ENCODE assay signal across 25 mouse cellular contexts in the genomic region with DNA sequence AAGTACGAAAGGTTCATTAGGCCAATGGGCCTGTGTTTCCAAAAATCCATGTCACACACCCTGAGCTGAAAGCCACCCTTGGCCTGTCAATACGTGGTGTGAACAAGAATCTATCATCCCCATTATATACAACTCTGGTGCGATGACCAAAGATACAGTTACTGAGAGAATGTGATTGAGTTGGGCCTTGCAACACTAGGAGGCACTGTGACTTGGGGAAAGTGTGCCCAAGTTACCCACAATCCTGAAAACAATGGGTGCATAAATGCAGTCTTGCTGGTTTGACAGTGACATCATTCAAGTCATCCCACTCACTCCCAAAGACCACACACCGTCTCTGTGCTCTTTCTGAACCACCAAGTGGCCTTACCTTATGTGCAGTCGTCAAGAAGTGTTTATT. TPM values are rescaled to one million over a fixed set of nuclear protein-coding genes. Genes with fewer than 3 reads are reported as not detected.
DNase-seq lines count a peak whose midpoint lies in the region; ATAC-seq and TF ChIP-seq lines count a peak whose summit lies in the region.
"Had no signal": no experiment of that assay in that cellular context is flagged by ENCODE, and none has a peak within 500 bp of the region (broad histone marks: within the 10 kb centered on the region; RNA-seq: fewer than 3 reads in every experiment).

No protein-coding gene starts in this region.

- no peak overlapping the region for H3K9ac ChIP-seq in hindbrain, postnatal 0 days (replicated peaks; ENCODE audit: low read length)
- H3K9ac ChIP-seq in CH12.LX (ENCODE audit: insufficient read depth, low read depth): no peak overlapping the region
- H3K9ac ChIP-seq: heart, embryonic 15.5 days; hindbrain, embryonic 12.5 days had no signal

- no peak for TF ChIP-seq EP300 in CH12.LX (IDR thresholded peaks at IDR 0.05; ENCODE audit: low read length)

- no peak overlapping the region for H3K27ac ChIP-seq in hindbrain, postnatal 0 days
- no peak overlapping the region for H3K27ac ChIP-seq in hindbrain, embryonic 10.5 days
- no peak overlapping the region for H3K27ac ChIP-seq in layer of hippocampus, adult 2 months
- no peak overlapping the region for H3K27ac ChIP-seq in CH12.LX (ENCODE audit: insufficient read depth, low read depth)
- H3K27ac ChIP-seq: embryonic facial prominence, embryonic 10.5 days; heart, embryonic 10.5 days; heart, embryonic 15.5 days; hindbrain, embryonic 12.5 days had no signal

- 86% methylated on average over 5 of the region's 5 CpGs for WGBS in hindbrain, postnatal 0 days
- WGBS in hindbrain, embryonic 10.5 days: 84% methylated on average over 5 of the region's 5 CpGs

- H3K4me3 ChIP-seq in hindbrain, postnatal 0 days (ENCODE audit: low read length): no peak overlapping the region
- no peak overlapping the region for H3K4me3 ChIP-seq in hindbrain, embryonic 10.5 days
- H3K4me3 ChIP-seq in layer of hippocampus, adult 2 months: no peak overlapping the region
- H3K4me3 ChIP-seq in CH12.LX (replicated peaks in 1 of 3; ENCODE audit: low read depth in 2 of 3, low read length in 2 of 3, poor library complexity in 1 of 3) (no peak overlapping the region), E14TG2a.4 (replicated peaks; ENCODE audit: low read length) (no peak overlapping the region)
- H3K4me3 ChIP-seq: embryonic facial prominence, embryonic 10.5 days; heart, embryonic 10.5 days; heart, embryonic 15.5 days; hindbrain, embryonic 12.5 days had no signal

- TF ChIP-seq CTCF in hindbrain, postnatal 0 days (IDR thresholded peaks at IDR 0.05; ENCODE audit: low read depth): 0 out of 2 replicates have a peak, but pooled peaks have one; percentile 14
- peak; percentile 51 for TF ChIP-seq CTCF in layer of hippocampus, adult 2 months (conservative IDR thresholded peaks at IDR 0.05)
- TF ChIP-seq CTCF in CH12.LX (conservative IDR thresholded peaks at IDR 0.05 in 1 of 2, IDR thresholded peaks at IDR 0.05 in 1 of 2; ENCODE audit: low read depth in 2 of 2, low read length in 2 of 2): peak in 1 of 2 experiments; percentile 48; a peak in 2 of 4 replicates
- TF ChIP-seq CTCF in E14TG2a.4 (conservative IDR thresholded peaks at IDR 0.05; ENCODE audit: low read length): peak; percentile 16; the same call in 1 of the 2 replicates

- no peaks in the 10 kb centered on the region for H3K9me3 ChIP-seq in hindbrain, postnatal 0 days (ENCODE audit: low read length)
- H3K9me3 ChIP-seq in hindbrain, embryonic 10.5 days: no peaks in the 10 kb centered on the region
- H3K9me3 ChIP-seq in CH12.LX (replicated peaks; ENCODE audit: low read length): no peaks in the 10 kb centered on the region
- no peaks in the 10 kb centered on the region for H3K9me3 ChIP-seq in E14TG2a.4 (ENCODE audit: low read length)
- H3K9me3 ChIP-seq: embryonic facial prominence, embryonic 10.5 days; heart, embryonic 10.5 days; heart, embryonic 15.5 days; hindbrain, embryonic 12.5 days had no signal

- H3K79me2 ChIP-seq in CH12.LX (replicated peaks; ENCODE audit: control insufficient read depth, extremely low read depth, insufficient read depth, poor library complexity, severe bottlenecking): no peaks in the 10 kb centered on the region

- no peaks in the 10 kb centered on the region for H3K27me3 ChIP-seq in hindbrain, postnatal 0 days (ENCODE audit: insufficient read depth, low read length)
- H3K27me3 ChIP-seq in hindbrain, embryonic 10.5 days (ENCODE audit: insufficient read depth, poor library complexity, severe bottlenecking): no peaks in the 10 kb centered on the region
- H3K27me3 ChIP-seq in CH12.LX (replicated peaks) (peaks cover 98% of the 10 kb centered on the region), E14TG2a.4 (ENCODE audit: insufficient read depth, low read length) (0 out of 2 replicates have a peak, but pooled peaks cover 4% of the 10 kb centered on the region)
- H3K27me3 ChIP-seq: heart, embryonic 15.5 days; hindbrain, embryonic 12.5 days had no signal

- no peak overlapping the region for H3K4me2 ChIP-seq in hindbrain, postnatal 0 days (ENCODE audit: low read depth, low read length)
- no peak overlapping the region for H3K4me2 ChIP-seq in CH12.LX (ENCODE audit: insufficient read depth, low read depth, poor library complexity, severe bottlenecking)
- H3K4me2 ChIP-seq: heart, embryonic 15.5 days; hindbrain, embryonic 12.5 days had no signal

- in situ Hi-C loops in CH12.LX (cut with MboI; ENCODE audit: low pct_ligation_motif_present, low pct_unique_long_range_greater_than_20kb, low sequenced_read_pairs): no loop called here

- no peaks in the 10 kb centered on the region for H3K4me1 ChIP-seq in hindbrain, postnatal 0 days (ENCODE audit: insufficient read depth, low read length)
- H3K4me1 ChIP-seq in hindbrain, embryonic 10.5 days (replicated peaks): peaks cover 6% of the 10 kb centered on the region
- H3K4me1 ChIP-seq in CH12.LX (ENCODE audit: control insufficient read depth in 1 of 2, insufficient read depth in 2 of 2) (peaks cover 0 to under 1% of the 10 kb centered on the region in 2 experiments; a peak in 1 of 4 replicates), E14TG2a.4 (replicated peaks; ENCODE audit: low read depth, low read length) (peaks cover 28% of the 10 kb centered on the region)

- dilution Hi-C loops in CH12.LX (cut with MboI; ENCODE audit: extremely low pct_ligation_motif_present, extremely low pct_unique_long_range_greater_than_20kb, low sequenced_read_pairs): no loop called here

- no peak for ATAC-seq in hindbrain, postnatal 0 days
- ATAC-seq in megakaryocyte, adult 5-6 weeks (ENCODE audit: poor library complexity, severe bottlenecking): no peak
- ATAC-seq: forebrain, embryonic 14.5 days; hindbrain, embryonic 16.5 days had no signal

- DNase-seq in hindbrain, postnatal 0 days (ENCODE audit: low spot score): no peak
- no peak for DNase-seq in hindbrain, embryonic 10.5 days (ENCODE audit: low spot score)
- no peak for DNase-seq in layer of hippocampus, adult 2 months (ENCODE audit: low spot score in 2 of 2)
- no peak for DNase-seq in layer of hippocampus, postnatal 10 days (ENCODE audit: low spot score in 2 of 2)
- no peak for DNase-seq in CH12.LX (ENCODE audit: extremely low read depth)
- DNase-seq: adrenal gland, postnatal 10 days; cerebellum, adult 11 months; cerebellum, adult 9-10 months; cerebellum, postnatal 36 days; gastrocnemius, postnatal 36 days; heart, adult 11 months; heart, postnatal 36 days had no signal

- peak; percentile 31 for TF ChIP-seq RAD21 in CH12.LX (IDR thresholded peaks at IDR 0.05; ENCODE audit: low read depth, low read length)

- no peak for TF ChIP-seq POLR2A in CH12.LX (IDR thresholded peaks at IDR 0.05; ENCODE audit: low read depth, low read length)

- H3K36me3 ChIP-seq in hindbrain, postnatal 0 days (ENCODE audit: insufficient read depth, low read length): no peaks in the 10 kb centered on the region; the same call in 1 of the 2 replicates
- H3K36me3 ChIP-seq in hindbrain, embryonic 10.5 days: peaks cover 86% of the 10 kb centered on the region
- H3K36me3 ChIP-seq in CH12.LX (replicated peaks in 1 of 2; ENCODE audit: control insufficient read depth in 1 of 2, insufficient read depth in 1 of 2, low read length in 1 of 2): no peaks in the 10 kb centered on the region
- no peaks in the 10 kb centered on the region for H3K36me3 ChIP-seq in E14TG2a.4 (ENCODE audit: insufficient read depth, low read length)

TF ChIP-seq in CH12.LX, 34 proteins besides CTCF, POLR2A, EP300 and RAD21:
- TF ChIP-seq SMC3 (IDR thresholded peaks at IDR 0.05; ENCODE audit: low read depth, low read length) (peak; percentile 20), ZC3H11A (IDR thresholded peaks at IDR 0.05; ENCODE audit: low read depth, low read length) (no peak)

RNA-seq across cellular contexts. Expression of a gene that starts 11.6 kb away (rescaled TPM):
- 101 and 105 TPM in 2 replicates for total RNA-seq in hindbrain, postnatal 0 days (2014; rRNA removed)
- polyA plus RNA-seq in hindbrain, postnatal 0 days (2015; fragmentation: Nextera tagmentation; extraction: Ambion mirVana): 49.7 and 53.9 TPM in 2 replicates
- 50.5 and 55.4 TPM in 2 replicates for polyA plus RNA-seq in hindbrain, embryonic 10.5 days (2016; fragmentation: Nextera tagmentation; extraction: Ambion mirVana)
- 100 to 1,000 TPM; 120 to 123 TPM for total RNA-seq in layer of hippocampus, adult 2 months (2021)
- 100 to 1,000 TPM; 164 to 169 TPM for total RNA-seq in layer of hippocampus, postnatal 10 days (2021)
- 17.0 and 18.6 TPM in 2 replicates for total RNA-seq in CH12.LX (2012; rRNA removed)
- 8.0 and 8.5 TPM in 2 replicates for total RNA-seq in CH12.LX (2014; rRNA removed)
- polyA plus RNA-seq in CH12.LX (2012; ENCODE audit: insufficient read length, low read depth): 23.9 and 28.7 TPM in 2 replicates
- total RNA-seq in megakaryocyte, adult 5-6 weeks (2015): 39.5 and 48.5 TPM in 2 replicates
- total RNA-seq in megakaryocyte, adult 5-6 weeks (2017): 25.0 and 27.0 TPM in 2 replicates

RNA-seq across cellular contexts. Expression of a gene that starts 38.2 kb away (rescaled TPM):
- not detected in 2 replicates for total RNA-seq in hindbrain, postnatal 0 days (2014; rRNA removed)
- 0.82 TPM in 1 of 2 replicates, not detected in the other for polyA plus RNA-seq in hindbrain, postnatal 0 days (2015; fragmentation: Nextera tagmentation; extraction: Ambion mirVana)
- polyA plus RNA-seq in hindbrain, embryonic 10.5 days (2016; fragmentation: Nextera tagmentation; extraction: Ambion mirVana): 0.22 TPM in 1 of 2 replicates, not detected in the other
- total RNA-seq in layer of hippocampus, adult 2 months (2021): not detected
- not detected for total RNA-seq in layer of hippocampus, postnatal 10 days (2021)
- total RNA-seq in CH12.LX (2012; rRNA removed): not detected in 2 replicates
- total RNA-seq in CH12.LX (2014; rRNA removed): not detected in 2 replicates
- not detected in 2 replicates for polyA plus RNA-seq in CH12.LX (2012; ENCODE audit: insufficient read length, low read depth)
- not detected in 2 replicates for total RNA-seq in megakaryocyte, adult 5-6 weeks (2015)
- total RNA-seq in megakaryocyte, adult 5-6 weeks (2017): not detected in 2 replicates
- total RNA-seq: adrenal gland, postnatal 10 days; adrenal gland, postnatal 4 days; gastrocnemius, adult 8-10 months; gastrocnemius, postnatal 36 days; heart, postnatal 36 days; MEL had no signal
- polyA plus RNA-seq: brain, embryonic 14.5 days; embryonic facial prominence, embryonic 10.5 days; forebrain, embryonic 14.5 days; heart, embryonic 10.5 days; heart, embryonic 15.5 days; hindbrain, embryonic 12.5 days; hindbrain, embryonic 16.5 days; intestine, embryonic 14.5 days had no signal
